ENCODE assay signal across 16 mouse cellular contexts in genomic region chr2:72627915-72628314, GRCm38 (mm10).
DNase-seq lines count a peak whose midpoint lies in the region; ATAC-seq and TF ChIP-seq lines count a peak whose summit lies in the region.
"Had no signal": no experiment of that assay in that cellular context is flagged by ENCODE, and none has a peak within 500 bp of the region (broad histone marks: within the 10 kb centered on the region; RNA-seq: fewer than 3 reads in every experiment).

No protein-coding gene starts in this region.

- DNase-seq in embryonic facial prominence, embryonic 10.5 days (ENCODE audit: low spot score), result no peak
- DNase-seq in liver, adult 2 months (ENCODE audit: extremely low read depth, low read depth, low spot score), result peak; percentile 4
- DNase-seq in liver, embryonic 11.5 days (ENCODE audit: low spot score), result no peak
- DNase-seq in Muller cell, postnatal 12 days (ENCODE audit: inconsistent ontology term), result peak; percentile 82
- DNase-seq in adrenal gland, postnatal 25 days, result peak; percentile 24
- no peak for DNase-seq in thymus, adult 18-20 months
- no peak for DNase-seq in retina, postnatal 1 day
- DNase-seq: cerebellum, adult 8-10 months; kidney, postnatal 25 days; right cerebral cortex, adult 18-20 months had no signal

- ATAC-seq in embryonic facial prominence, embryonic 13.5 days (ENCODE audit: insufficient number of reproducible peaks, insufficient read depth, low FRiP score, low TSS enrichment, low read depth), result no peak
- no peak for ATAC-seq in liver, embryonic 11.5 days (replicated peaks; ENCODE audit: low FRiP score)
- ATAC-seq: hindbrain, embryonic 16.5 days had no signal

- no peak overlapping the region for H3K4me2 ChIP-seq in embryonic facial prominence, embryonic 13.5 days
- H3K4me2 ChIP-seq in liver, embryonic 11.5 days, result no peak overlapping the region

- no peak for TF ChIP-seq POLR2A in liver, adult 2 months (IDR thresholded peaks at IDR 0.05; ENCODE audit: extremely low read depth, insufficient read depth, low read length)

- no peak overlapping the region for H3K9ac ChIP-seq in embryonic facial prominence, embryonic 13.5 days
- no peak overlapping the region for H3K9ac ChIP-seq in liver, adult 2 months (ENCODE audit: low read depth, low read length)
- no peak overlapping the region for H3K9ac ChIP-seq in liver, embryonic 11.5 days (ENCODE audit: low read depth, low read length)
- H3K9ac ChIP-seq: liver, embryonic 14.5 days had no signal

- no peaks in the 10 kb centered on the region for H3K79me2 ChIP-seq in liver, adult 2 months (ENCODE audit: control insufficient read depth, insufficient read depth, low read length)

- H3K9me3 ChIP-seq in embryonic facial prominence, embryonic 13.5 days, result no peaks in the 10 kb centered on the region
- H3K9me3 ChIP-seq in embryonic facial prominence, embryonic 10.5 days, result no peaks in the 10 kb centered on the region
- H3K9me3 ChIP-seq in liver, embryonic 11.5 days (ENCODE audit: control insufficient read depth, low read length), result no peaks in the 10 kb centered on the region
- H3K9me3 ChIP-seq: forebrain, embryonic 10.5 days; G1E had no signal

- no peak for TF ChIP-seq CTCF in liver, adult 2 months (IDR thresholded peaks at IDR 0.05; ENCODE audit: low read depth, low read length)

- no peaks in the 10 kb centered on the region for H3K36me3 ChIP-seq in embryonic facial prominence, embryonic 13.5 days
- H3K36me3 ChIP-seq in embryonic facial prominence, embryonic 10.5 days (replicated peaks), result no peaks in the 10 kb centered on the region
- no peaks in the 10 kb centered on the region for H3K36me3 ChIP-seq in liver, adult 2 months (ENCODE audit: control insufficient read depth, insufficient read depth, low read length)
- no peaks in the 10 kb centered on the region for H3K36me3 ChIP-seq in liver, embryonic 11.5 days (ENCODE audit: control insufficient read depth, insufficient read depth, low read length)
- H3K36me3 ChIP-seq: forebrain, embryonic 10.5 days; G1E had no signal

- H3K4me1 ChIP-seq in embryonic facial prominence, embryonic 13.5 days, result peaks cover 31% of the 10 kb centered on the region
- H3K4me1 ChIP-seq in embryonic facial prominence, embryonic 10.5 days, result peaks cover 9% of the 10 kb centered on the region; the same call in 1 of the 2 replicates
- no peaks in the 10 kb centered on the region; the same call in 1 of the 2 replicates for H3K4me1 ChIP-seq in liver, adult 2 months (ENCODE audit: control insufficient read depth, insufficient read depth, low read length)
- H3K4me1 ChIP-seq in liver, embryonic 11.5 days (replicated peaks; ENCODE audit: control insufficient read depth, insufficient read depth, low read length), result no peaks in the 10 kb centered on the region

- WGBS in embryonic facial prominence, embryonic 13.5 days, result 24% methylated on average over 3 of the region's 3 CpGs
- WGBS in embryonic facial prominence, embryonic 10.5 days, result 87% methylated on average over 3 of the region's 3 CpGs
- WGBS in liver, adult 2 months, result 48% methylated on average over 3 of the region's 3 CpGs
- WGBS in liver, embryonic 11.5 days, result 73% methylated on average over 3 of the region's 3 CpGs

- H3K4me3 ChIP-seq in embryonic facial prominence, embryonic 13.5 days, result no peak overlapping the region
- H3K4me3 ChIP-seq in embryonic facial prominence, embryonic 10.5 days, result no peak overlapping the region
- no peak overlapping the region for H3K4me3 ChIP-seq in liver, adult 2 months (ENCODE audit: insufficient read depth, low read depth, low read length)
- H3K4me3 ChIP-seq in liver, embryonic 11.5 days (ENCODE audit: low read depth, low read length), result no peak overlapping the region
- H3K4me3 ChIP-seq: forebrain, embryonic 10.5 days; myocyte had no signal

- H3K27me3 ChIP-seq in embryonic facial prominence, embryonic 13.5 days, result no peaks in the 10 kb centered on the region
- peaks cover 6% of the 10 kb centered on the region; the same call in 1 of the 2 replicates for H3K27me3 ChIP-seq in embryonic facial prominence, embryonic 10.5 days (replicated peaks; ENCODE audit: low read depth, poor library complexity, severe bottlenecking)
- no peaks in the 10 kb centered on the region for H3K27me3 ChIP-seq in liver, adult 2 months (ENCODE audit: control insufficient read depth, insufficient read depth, low read length)
- H3K27me3 ChIP-seq in liver, embryonic 11.5 days (replicated peaks; ENCODE audit: control insufficient read depth, insufficient read depth, low read length), result no peaks in the 10 kb centered on the region

- peak overlapping the region; percentile 90; the same call in 1 of the 2 replicates for H3K27ac ChIP-seq in embryonic facial prominence, embryonic 13.5 days
- H3K27ac ChIP-seq in embryonic facial prominence, embryonic 10.5 days (replicated peaks), result no peak overlapping the region
- H3K27ac ChIP-seq in liver, adult 2 months (replicated peaks; ENCODE audit: insufficient read depth, low read depth, low read length), result no peak overlapping the region
- no peak overlapping the region for H3K27ac ChIP-seq in liver, embryonic 11.5 days (ENCODE audit: low read depth, low read length)
- H3K27ac ChIP-seq: forebrain, embryonic 10.5 days; liver, embryonic 14.5 days had no signal

Comparison
In these comparisons a context has a peak if more than half of its experiments do, and no peak if none do; other contexts are left out.
1. DNase-seq: peak in liver, adult 2 months (single experiment), Muller cell, postnatal 12 days (single experiment) and adrenal gland, postnatal 25 days (single experiment); none in embryonic facial prominence, embryonic 10.5 days (single experiment), liver, embryonic 11.5 days (single experiment), thymus, adult 18-20 months (0 of 2) and retina, postnatal 1 day (single experiment).